ENCODE assay signal across 17 mouse cellular contexts in the genomic region with DNA sequence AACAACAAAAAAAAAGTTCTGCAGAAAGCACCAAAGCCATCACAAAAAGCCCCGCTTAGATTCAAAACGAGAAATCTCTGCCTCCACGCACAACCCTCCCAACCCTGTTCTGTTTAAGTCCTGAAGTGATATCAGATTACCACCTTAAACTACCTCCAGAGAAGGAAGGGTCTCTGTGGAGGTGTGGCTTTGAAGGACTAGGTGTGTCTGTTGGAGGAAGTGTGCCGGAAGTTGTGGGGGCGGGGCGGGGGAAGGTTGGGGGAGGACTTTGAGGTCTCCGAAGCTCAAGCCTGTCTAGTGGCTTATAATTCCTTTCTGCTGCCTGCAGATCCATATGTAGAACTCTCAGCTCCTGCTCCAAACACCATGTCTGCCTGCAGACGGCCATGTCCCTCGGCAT.
A peak's percentile ranks its signal among the peaks of the same experiment; 100 is the strongest.
DNase-seq lines count a peak whose midpoint lies in the region; ATAC-seq lines count a peak whose summit lies in the region.
"Had no signal": no experiment of that assay in that cellular context is flagged by ENCODE, and none has a peak within 500 bp of the region (broad histone marks: within the 10 kb centered on the region; RNA-seq: fewer than 3 reads in every experiment).

No protein-coding gene starts in this region.

- no peak overlapping the region for H3K4me3 ChIP-seq in heart, embryonic 13.5 days
- H3K4me3 ChIP-seq in embryonic facial prominence, embryonic 12.5 days: no peak overlapping the region
- no peak overlapping the region for H3K4me3 ChIP-seq in forebrain, embryonic 15.5 days
- H3K4me3 ChIP-seq: heart, embryonic 15.5 days; midbrain, embryonic 13.5 days had no signal

- DNase-seq in heart, postnatal 25 days (ENCODE audit: low spot score): no peak
- peak; percentile 77 for DNase-seq in ES-CJ7 (ENCODE audit: low read depth, low spot score)
- no peak for DNase-seq in layer of hippocampus, postnatal 25 days (ENCODE audit: extremely low spot score in 1 of 2, low spot score in 1 of 2)
- DNase-seq in cerebellum, postnatal 4 days (ENCODE audit: low spot score in 2 of 2): no peak
- no peak for DNase-seq in thymus, postnatal 25 days
- DNase-seq: adrenal gland, postnatal 10 days; cerebellum, adult 8-10 months; liver; lung, adult 2 months; right cerebral cortex, adult 18-20 months had no signal

- 51% methylated on average over 9 of the region's 9 CpGs for WGBS in heart, embryonic 13.5 days
- WGBS in embryonic facial prominence, embryonic 12.5 days: 41% methylated on average over 9 of the region's 9 CpGs
- WGBS in forebrain, embryonic 15.5 days: 41% methylated on average over 9 of the region's 9 CpGs

- H3K9ac ChIP-seq in heart, embryonic 13.5 days: no peak overlapping the region
- H3K9ac ChIP-seq in embryonic facial prominence, embryonic 12.5 days: no peak overlapping the region
- no peak overlapping the region for H3K9ac ChIP-seq in forebrain, embryonic 15.5 days (replicated peaks)
- H3K9ac ChIP-seq: heart, embryonic 15.5 days; midbrain, embryonic 13.5 days had no signal

- intact Hi-C loops in heart, postnatal 25 days (cut with DNase I): no loop called here

- no peak for ATAC-seq in heart, embryonic 13.5 days (ENCODE audit: extremely low read depth, insufficient number of reproducible peaks, low FRiP score, low TSS enrichment)
- ATAC-seq in embryonic facial prominence, embryonic 12.5 days (ENCODE audit: insufficient number of reproducible peaks, insufficient read depth, low FRiP score, low TSS enrichment): no peak
- ATAC-seq in forebrain, embryonic 15.5 days (replicated peaks): no peak
- ATAC-seq: intestine, embryonic 16.5 days; midbrain, embryonic 13.5 days had no signal

- peaks cover 9% of the 10 kb centered on the region for H3K4me1 ChIP-seq in heart, embryonic 13.5 days
- peaks cover 7% of the 10 kb centered on the region; the same call in 1 of the 2 replicates for H3K4me1 ChIP-seq in embryonic facial prominence, embryonic 12.5 days
- peaks cover 6% of the 10 kb centered on the region; the same call in 1 of the 2 replicates for H3K4me1 ChIP-seq in forebrain, embryonic 15.5 days

- no peaks in the 10 kb centered on the region for H3K9me3 ChIP-seq in heart, embryonic 13.5 days
- H3K9me3 ChIP-seq in embryonic facial prominence, embryonic 12.5 days: no peaks in the 10 kb centered on the region
- H3K9me3 ChIP-seq in forebrain, embryonic 15.5 days: no peaks in the 10 kb centered on the region
- H3K9me3 ChIP-seq: heart, embryonic 15.5 days; midbrain, embryonic 13.5 days had no signal

- H3K27ac ChIP-seq in heart, embryonic 13.5 days (replicated peaks): no peak overlapping the region
- peak overlapping the region; percentile 17; the same call in 1 of the 2 replicates for H3K27ac ChIP-seq in embryonic facial prominence, embryonic 12.5 days
- no peak overlapping the region for H3K27ac ChIP-seq in forebrain, embryonic 15.5 days (replicated peaks)
- H3K27ac ChIP-seq: heart, embryonic 15.5 days; macrophage; midbrain, embryonic 13.5 days had no signal

- no peaks in the 10 kb centered on the region for H3K36me3 ChIP-seq in heart, embryonic 13.5 days
- H3K36me3 ChIP-seq in embryonic facial prominence, embryonic 12.5 days: no peaks in the 10 kb centered on the region
- H3K36me3 ChIP-seq in forebrain, embryonic 15.5 days: no peaks in the 10 kb centered on the region
- H3K36me3 ChIP-seq: heart, embryonic 15.5 days; midbrain, embryonic 13.5 days had no signal

- no peaks in the 10 kb centered on the region for H3K27me3 ChIP-seq in heart, embryonic 13.5 days (replicated peaks)
- no peaks in the 10 kb centered on the region for H3K27me3 ChIP-seq in embryonic facial prominence, embryonic 12.5 days
- H3K27me3 ChIP-seq in forebrain, embryonic 15.5 days: no peaks in the 10 kb centered on the region
- H3K27me3 ChIP-seq: heart, embryonic 15.5 days; midbrain, embryonic 13.5 days had no signal

- peak overlapping the region; percentile 5; the same call in 1 of the 2 replicates for H3K4me2 ChIP-seq in heart, embryonic 13.5 days
- peak overlapping the region; percentile 25; the same call in 1 of the 2 replicates for H3K4me2 ChIP-seq in embryonic facial prominence, embryonic 12.5 days (replicated peaks)
- H3K4me2 ChIP-seq in forebrain, embryonic 15.5 days (replicated peaks): peak overlapping the region; percentile 3; the same call in 1 of the 2 replicates
- H3K4me2 ChIP-seq: heart, embryonic 15.5 days; midbrain, embryonic 13.5 days had no signal
